Mouse (Mus musculus): ENCODE measurements around the gene Mrpl48.

Mrpl48 gene

GRCm38 (mm10) chr7:100524669-100525068 lies 83.4 kb downstream of the Mrpl48 start:
- ChIA-PET POLR2A (interaction anchor here in 3 of 4 experiments (0.6 to 47.4 kb wide), 7 partner anchors 11 to 70 kb away, joined by 3 to 704 read pairs (median 5); partner anchors contain the start of genes Coa4 (in 1 of the 3) and Ucp2 (in 1 of the 3)), CTCF (interaction anchor here (0.6 to 1.9 kb wide), 8 partner anchors 10 to 273 kb away, joined by 3 to 11 read pairs (median 6); no protein-coding TSS in a partner anchor)

DNA sequence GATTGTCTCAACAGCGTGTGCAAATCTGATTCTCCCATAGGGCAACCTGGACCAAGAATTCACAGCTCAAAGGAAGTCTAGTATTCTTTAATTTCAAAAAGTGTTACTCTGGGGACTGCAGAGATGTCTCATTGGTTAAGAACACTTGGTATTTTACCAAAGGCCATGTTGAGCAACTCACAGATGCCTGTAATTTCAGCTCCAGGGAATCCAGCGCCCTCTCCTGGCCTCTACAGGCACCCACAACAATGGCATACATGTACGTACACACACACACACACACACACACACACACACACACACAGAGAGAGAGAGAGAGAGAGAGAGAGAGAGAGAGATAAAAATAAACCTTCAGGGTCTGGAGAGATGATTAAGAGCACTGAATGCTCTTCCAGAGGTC lies 85.9 kb downstream of the Mrpl48 start:
- ChIA-PET CTCF (interaction anchor here in 2 of 4 experiments (0.6 to 1.4 kb wide), 10 partner anchors 11 to 273 kb away, joined by 3 to 9 read pairs (median 4); no protein-coding TSS in a partner anchor), POLR2A (interaction anchor here in 3 of 4 experiments (0.6 to 47.4 kb wide), 7 partner anchors 10 to 27 kb away, joined by 3 to 704 read pairs (median 10); partner anchors contain the start of genes Coa4 (in 1 of the 3) and Ucp2 (in 1 of the 3))

GRCm38 (mm10) chr7:100520663-100521285 lies 87.3 kb downstream of the Mrpl48 start:
- CTCF ChIA-PET: interaction anchor here (0.5 to 2.0 kb wide), 94 partner anchors 9 to 1227 kb away, joined by 3 to 44 read pairs (median 4); partner anchors contain the start of genes Coa4 (in 3 of the 4), Relt (in 3 of the 4), Plekhb1 (in 1 of the 4) and Ucp2 (in 1 of the 4)
- POLR2A ChIA-PET: interaction anchor here (0.6 to 47.4 kb wide), 38 partner anchors 8 to 342 kb away, joined by 3 to 704 read pairs (median 4); partner anchors contain the start of genes Ucp2 (in 3 of the 4), Fam168a (in 2 of the 4), Coa4 (in 1 of the 4) and Rab6a (in 1 of the 4)

- POLR2A ChIA-PET: interaction anchor here (0.6 to 47.4 kb wide), 32 partner anchors 9 to 1904 kb away, joined by 3 to 704 read pairs (median 6); partner anchors contain the start of genes Ucp2 (in 3 of the 4), Fam168a (in 2 of the 4), Coa4 (in 1 of the 4) and Rab6a (in 1 of the 4)
- CTCF ChIA-PET: interaction anchor here (0.6 to 2.0 kb wide), 58 partner anchors 9 to 1432 kb away, joined by 3 to 44 read pairs (median 6); partner anchors contain the start of genes Coa4 (in 3 of the 4), Plekhb1 (in 1 of the 4), Relt (in 1 of the 4) and Ucp2 (in 1 of the 4)
Measured at GRCm38 (mm10) chr7:100520204-100520603, 87.9 kb downstream of the Mrpl48 start.

- ChIA-PET POLR2A (interaction anchor here (0.6 to 47.4 kb wide), 7 partner anchors 12 to 147 kb away, joined by 3 to 704 read pairs (median 4); partner anchors contain the start of genes Plekhb1 (in 1 of the 4) and Ucp2 (in 1 of the 4)), CTCF (interaction anchor here in 1 of 4 experiments (0.6 kb wide), 1 partner anchor 378 kb away, joined by 3 read pairs; no protein-coding TSS in a partner anchor)
Measured at GRCm38 (mm10) chr7:100514573-100514972, 93.5 kb downstream of the Mrpl48 start, which contains the start of gene Dnajb13. TSS of gene Dnajb13 (minus strand) at chr7:100514960.

DNA sequence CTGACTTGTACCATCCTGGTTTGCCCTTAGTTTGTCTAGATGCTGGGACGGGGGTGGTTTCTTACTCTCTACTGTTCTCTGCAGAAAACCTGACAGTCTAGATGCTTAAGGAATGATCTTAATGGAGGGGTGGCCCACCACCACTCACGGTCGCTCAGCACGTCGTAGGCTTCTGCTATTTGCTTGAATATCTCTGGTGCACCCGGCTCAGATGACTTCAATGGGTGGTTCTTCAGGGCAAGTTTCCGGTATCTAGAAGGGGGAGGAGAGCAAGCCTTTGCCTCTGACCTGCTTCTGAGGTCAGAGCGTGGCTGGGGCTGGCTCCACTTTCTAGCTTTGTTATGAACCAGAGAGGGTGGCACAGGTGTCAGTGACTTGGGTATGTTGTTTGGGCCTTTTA lies 96.5 kb downstream of the Mrpl48 start:
- POLR2A ChIA-PET: interaction anchor here (0.5 to 47.4 kb wide), 15 partner anchors 9 to 159 kb away, joined by 3 to 704 read pairs (median 4); partner anchors contain the start of gene Ucp2 (in 2 of the 4)
- CTCF ChIA-PET: interaction anchor here in 3 of 4 experiments (0.8 to 2.6 kb wide), 5 partner anchors 9 to 151 kb away, joined by 3 to 12 read pairs (median 3); no protein-coding TSS in a partner anchor

DNA sequence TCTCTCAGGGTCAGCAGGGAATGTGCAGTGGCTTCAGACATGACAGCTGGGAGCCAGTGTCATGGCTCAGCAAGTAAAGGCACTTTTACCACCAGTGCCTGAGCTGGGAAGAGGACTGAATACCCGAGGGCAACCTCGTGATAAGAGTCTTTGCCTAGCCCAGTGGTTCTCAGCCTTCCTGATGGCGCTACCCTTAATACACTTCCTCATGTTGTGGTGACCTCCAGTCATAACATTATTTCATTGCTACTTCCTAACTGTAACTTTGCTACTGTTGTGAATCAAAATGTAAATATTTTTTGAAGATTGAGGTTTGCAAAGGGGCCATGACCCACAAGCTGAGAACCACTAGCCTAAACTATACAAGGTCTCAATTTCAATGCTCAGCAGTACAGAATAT lies 99.4 kb downstream of the Mrpl48 start:
- CTCF ChIA-PET: no interaction called here
- POLR2A ChIA-PET: interaction anchor here in 2 of 4 experiments (1.0 to 47.4 kb wide), 5 partner anchors 9 to 28 kb away, joined by 3 to 704 read pairs (median 140); partner anchors contain the start of genes Ucp2 (in 2 of the 2), Coa4 (in 1 of the 2) and Dnajb13 (in 1 of the 2)

DNA sequence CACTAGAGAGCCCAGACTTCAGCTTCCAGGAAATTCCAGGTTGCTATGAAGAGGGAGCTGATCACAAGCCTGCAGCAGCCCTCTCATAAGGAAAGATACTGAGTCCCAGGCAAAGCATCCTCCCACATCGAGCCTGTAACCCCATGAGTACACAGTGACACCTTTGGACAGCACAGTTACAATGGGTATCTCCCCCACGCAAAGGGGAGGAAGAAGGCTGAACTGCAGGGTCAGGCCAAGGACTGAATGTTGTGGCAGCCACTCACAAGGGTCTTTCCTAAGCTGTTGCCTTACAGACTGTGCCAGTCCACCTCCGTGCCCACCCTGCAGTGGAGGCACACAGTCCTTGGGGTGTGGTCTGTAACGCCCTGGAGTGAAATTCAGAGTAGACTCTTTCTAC lies 101.6 kb downstream of the Mrpl48 start:
- POLR2A ChIA-PET: interaction anchor here in 3 of 4 experiments (0.6 to 47.4 kb wide), 11 partner anchors 8 to 284 kb away, joined by 3 to 704 read pairs (median 5); partner anchors contain the start of genes Ucp2 (in 3 of the 3), Coa4 (in 1 of the 3) and Dnajb13 (in 1 of the 3)
- CTCF ChIA-PET: interaction anchor here in 3 of 4 experiments (0.5 to 5.7 kb wide), 5 partner anchors 11 to 18 kb away, joined by 3 to 29 read pairs (median 4); no protein-coding TSS in a partner anchor

DNA sequence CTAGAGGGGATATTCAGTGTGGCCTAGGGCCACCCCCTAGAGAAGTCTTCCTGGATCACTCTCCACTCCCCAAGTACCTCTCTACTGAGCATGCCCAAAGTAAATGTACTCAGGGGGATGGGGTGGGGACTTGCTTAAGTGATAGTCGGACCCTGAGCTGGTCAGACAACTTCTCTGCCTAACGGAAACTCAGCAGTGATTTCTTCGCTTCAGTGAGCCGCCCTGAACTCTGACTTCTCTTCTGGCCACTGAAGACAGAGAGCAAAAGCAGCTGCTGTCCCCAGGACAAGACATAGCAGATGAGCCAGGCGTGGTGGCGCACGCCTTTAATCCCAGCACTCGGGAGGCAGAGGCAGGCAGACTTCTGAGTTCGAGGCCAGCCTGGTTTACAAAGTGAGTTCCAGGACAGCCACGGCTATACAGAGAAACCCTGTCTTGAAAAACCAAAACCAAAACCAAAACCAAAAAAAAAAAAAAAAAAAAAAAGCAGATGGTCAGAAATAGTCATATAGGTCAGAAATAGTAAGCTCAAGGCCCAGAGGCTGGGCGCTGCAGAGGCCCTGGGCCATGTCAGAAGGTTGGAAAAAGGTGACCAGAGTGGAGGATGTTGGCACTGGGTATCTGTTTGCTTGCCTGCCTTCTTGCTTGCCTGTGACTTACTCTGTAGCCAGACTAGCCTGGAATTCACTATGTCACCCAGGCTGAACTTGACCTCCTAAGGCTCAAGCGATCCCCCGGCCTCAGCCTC lies 103.2 kb downstream of the Mrpl48 start:
- POLR2A ChIA-PET: interaction anchor here (0.5 to 47.4 kb wide), 17 partner anchors 7 to 277 kb away, joined by 3 to 704 read pairs (median 3); partner anchors contain the start of genes Ucp2 (in 3 of the 4), Coa4 (in 1 of the 4) and Dnajb13 (in 1 of the 4)
- CTCF ChIA-PET: interaction anchor here (0.6 to 5.7 kb wide), 6 partner anchors 9 to 450 kb away, joined by 3 to 29 read pairs (median 11); partner anchors contain the start of gene Ucp2 (in 1 of the 4)

DNA sequence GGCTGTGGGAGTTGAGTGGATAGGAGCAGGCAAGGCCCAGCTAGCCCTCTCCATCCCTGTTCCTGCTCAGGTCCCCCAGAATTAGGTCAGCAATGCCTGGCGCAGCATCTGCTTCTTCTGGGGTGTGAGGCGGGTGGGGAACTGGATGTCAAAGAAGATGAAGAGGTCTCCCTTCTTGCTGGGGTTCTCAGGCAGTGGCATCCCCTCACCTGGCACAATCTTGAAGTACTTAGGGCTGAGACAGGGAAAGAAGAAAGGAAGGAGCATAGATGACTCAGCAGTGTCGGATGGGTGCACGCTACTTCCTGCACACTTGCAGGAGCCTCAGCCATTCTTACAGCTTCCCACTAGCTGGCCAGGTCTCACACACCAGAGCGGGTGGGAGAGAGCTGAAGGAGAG lies 105.0 kb downstream of the Mrpl48 start:
- ChIA-PET CTCF (interaction anchor here in 3 of 4 experiments (0.8 to 5.7 kb wide), 4 partner anchors 17 to 27 kb away, joined by 3 to 29 read pairs (median 9); no protein-coding TSS in a partner anchor), POLR2A (interaction anchor here in 3 of 4 experiments (0.7 to 47.4 kb wide), 26 partner anchors 5 to 203 kb away, joined by 3 to 704 read pairs (median 4); partner anchors contain the start of genes Ucp2 (in 3 of the 3), Dnajb13 (in 2 of the 3), Coa4 (in 1 of the 3) and Fam168a (in 1 of the 3))

DNA sequence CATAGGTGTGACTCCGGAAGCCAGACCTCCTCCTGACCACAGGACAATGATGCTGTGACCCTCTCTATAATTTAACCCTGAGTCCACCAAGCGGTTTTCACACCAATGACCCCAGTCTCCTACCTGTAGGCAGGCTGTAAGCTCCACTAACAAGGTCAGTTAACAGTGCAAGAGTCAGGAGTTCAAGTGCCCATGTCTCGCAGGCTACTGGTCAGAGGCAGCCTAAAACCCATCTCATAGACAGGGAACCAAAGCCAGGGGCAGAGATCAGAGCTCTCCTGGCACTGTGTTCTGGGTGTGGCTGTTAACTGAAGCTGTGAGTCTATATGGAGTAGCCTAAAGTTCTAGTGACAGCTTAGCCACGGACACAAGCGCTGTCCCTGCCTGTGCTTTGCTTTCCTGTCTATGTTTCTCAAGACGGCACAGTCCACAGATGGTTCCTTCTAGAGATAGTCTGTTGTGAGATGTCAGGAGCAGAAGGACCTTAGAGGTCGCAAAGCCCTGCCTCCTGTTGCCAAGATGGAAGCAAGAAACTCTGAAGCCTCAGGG lies 105.7 kb downstream of the Mrpl48 start:
- CTCF ChIA-PET: interaction anchor here in 3 of 4 experiments (0.9 to 5.7 kb wide), 3 partner anchors 18 kb away, joined by 3 to 29 read pairs (median 15); no protein-coding TSS in a partner anchor
- POLR2A ChIA-PET: interaction anchor here (0.7 to 47.4 kb wide), 29 partner anchors 4 to 204 kb away, joined by 3 to 704 read pairs (median 4); partner anchors contain the start of genes Ucp2 (in 3 of the 4), Coa4 (in 2 of the 4), Dnajb13 (in 2 of the 4) and Fam168a (in 1 of the 4)

GRCm38 (mm10) chr7:100501844-100502373 lies 106.2 kb downstream of the Mrpl48 start:
- ChIA-PET CTCF (interaction anchor here in 2 of 4 experiments (4.3 to 5.7 kb wide), 2 partner anchors 18 to 19 kb away, joined by 15 to 29 read pairs; no protein-coding TSS in a partner anchor), POLR2A (interaction anchor here (0.7 to 47.4 kb wide), 26 partner anchors 4 to 172 kb away, joined by 3 to 704 read pairs (median 4); partner anchors contain the start of genes Ucp2 (in 3 of the 4), Coa4 (in 2 of the 4), Dnajb13 (in 1 of the 4) and Ucp3 (in 1 of the 4))

- POLR2A ChIA-PET: interaction anchor here in 3 of 4 experiments (0.7 to 47.4 kb wide), 24 partner anchors 3 to 362 kb away, joined by 3 to 704 read pairs (median 5); partner anchors contain the start of genes Ucp2 (in 3 of the 3), Coa4 (in 2 of the 3), Ucp3 (in 2 of the 3) and Dnajb13 (in 1 of the 3)
- CTCF ChIA-PET: interaction anchor here in 2 of 4 experiments (1.8 to 5.7 kb wide), 3 partner anchors 19 kb away, joined by 5 to 29 read pairs (median 15); no protein-coding TSS in a partner anchor
Measured at GRCm38 (mm10) chr7:100501027-100501843, 106.9 kb downstream of the Mrpl48 start.

DNA sequence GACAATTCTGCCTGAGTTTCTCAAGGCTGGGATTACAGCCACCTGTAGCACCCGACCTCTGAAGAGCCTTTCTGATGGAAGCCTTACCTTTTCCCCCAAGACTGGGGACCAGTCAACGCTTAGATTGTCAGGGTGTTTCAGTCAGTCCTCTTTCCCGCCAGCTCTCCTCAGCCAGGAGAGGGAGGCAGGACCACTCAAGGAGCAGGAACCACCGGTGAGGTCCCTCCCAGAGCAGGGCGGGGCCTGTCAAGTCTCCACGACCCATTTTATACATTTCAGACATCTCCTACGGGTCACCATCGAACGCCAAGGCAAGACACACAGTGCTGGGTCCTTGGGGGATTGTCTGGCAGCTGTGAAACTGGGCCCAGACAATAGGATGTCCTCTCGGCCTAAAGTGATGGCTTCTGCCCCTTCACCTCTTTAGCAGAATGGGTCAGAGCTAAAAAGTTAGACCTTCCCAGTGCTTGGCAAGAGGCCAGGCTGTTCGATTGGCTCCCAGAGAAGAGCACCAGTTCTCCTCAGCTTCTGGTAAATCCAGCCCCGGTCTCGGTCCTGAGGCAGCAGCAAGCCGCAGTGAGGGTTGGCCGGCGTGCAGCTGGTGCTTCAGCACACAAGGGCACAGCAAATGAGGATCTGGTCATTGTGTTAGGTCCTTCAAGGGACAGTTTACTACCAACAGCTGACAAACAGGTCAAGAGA lies 107.7 kb downstream of the Mrpl48 start:
- POLR2A ChIA-PET: interaction anchor here in 3 of 4 experiments (0.7 to 47.4 kb wide), 16 partner anchors 2 to 363 kb away, joined by 3 to 704 read pairs (median 4); partner anchors contain the start of genes Ucp2 (in 2 of the 3), Coa4 (in 1 of the 3), Dnajb13 (in 1 of the 3) and Fam168a (in 1 of the 3)

More for the DNA sequence above, 107.7 kb downstream of the Mrpl48 start:
- CTCF ChIA-PET: interaction anchor here in 1 of 4 experiments (1.8 kb wide), 1 partner anchor 20 kb away, joined by 5 read pairs; no protein-coding TSS in a partner anchor

Measured in embryonic stem cell, embryonic (primary cell).